Mouse (Mus musculus) lung, postnatal 0 days (tissue): ENCODE results near the gene Ube2dnl2. TPM values are rescaled to one million over a fixed set of nuclear protein-coding genes. Genes with fewer than 3 reads are reported as not detected.

Experiments used
- ATAC-seq: fragments of 200-750 bp; cut with Nextera tagmentation; 2 replicates; pipeline ENCODE4 v1.8.0; 2017; ENCODE audit warnings: moderate library complexity
- DNase-seq: peaks from one replicate; pipeline ENCODE4 v3.0.0-alpha.2; 2016; ENCODE audit warnings: low spot score
- H3K27ac ChIP-seq: fragments of 300-500 bp; sonication (generic); 2 replicates; pipeline ENCODE4 v1.5.1; 2014; ENCODE audit warnings: antibody characterized with exemption, mild to moderate bottlenecking, low read length, mixed read lengths
- H3K27me3 ChIP-seq: fragments of 300-500 bp; sonication (generic); replicated peaks from 2 replicates; pipeline ENCODE4 v1.6.1; 2014; ENCODE audit warnings: low read length, mixed read lengths; ENCODE audit not compliant: insufficient read depth
- H3K36me3 ChIP-seq: fragments of 300-500 bp; sonication (generic); 2 replicates; pipeline ENCODE4 v1.6.1; 2014; ENCODE audit warnings: low read length, mixed read lengths; ENCODE audit not compliant: insufficient read depth
- H3K4me1 ChIP-seq: fragments of 300-500 bp; sonication (generic); 2 replicates; pipeline ENCODE4 v1.6.1; 2014; ENCODE audit warnings: antibody characterized with exemption, low read depth, low read length, mixed read lengths; ENCODE audit not compliant: insufficient read depth
- H3K4me2 ChIP-seq: fragments of 300-500 bp; sonication (generic); replicated peaks from 2 replicates; pipeline ENCODE4 v1.6.1; 2014; ENCODE audit warnings: low read depth, mild to moderate bottlenecking, low read length, moderate library complexity, mixed read lengths
- H3K4me3 ChIP-seq: fragments of 300-500 bp; sonication (generic); 2 replicates; pipeline ENCODE4 v1.5.1; 2014; ENCODE audit warnings: low read depth, low read length
- H3K9ac ChIP-seq: fragments of 300-500 bp; sonication (generic); replicated peaks from 2 replicates; pipeline ENCODE4 v1.6.1; 2014; ENCODE audit warnings: low read depth, mild to moderate bottlenecking
- H3K9me3 ChIP-seq: fragments of 300-500 bp; sonication (generic); 2 replicates; pipeline ENCODE4 v1.6.1; 2016; ENCODE audit warnings: low read length, mixed read lengths
- CTCF ChIP-seq: IDR thresholded peaks from 2 replicates; pipeline ENCODE4 v1.5.1; 2016; ENCODE audit warnings: antibody characterized with exemption, mild to moderate bottlenecking
- EP300 ChIP-seq: IDR thresholded peaks from 2 replicates; pipeline ENCODE4 v1.6.1; 2016; ENCODE audit warnings: antibody characterized with exemption, mild to moderate bottlenecking, control low read depth
- WGBS: fragments of 180-500 bp; shearing (Covaris S2); extraction: QIAGEN DNeasy Blood & Tissue Kit; methylation state at CpG from one replicate; pipeline ENCODE4 v1.1.7; 2014; 5-methylcytosine and 5-hydroxymethylcytosine counted together
- polyA plus RNA-seq: library from polyadenylated mRNA; unstranded; fragments of >200 nt; fragmentation: Nextera tagmentation; extraction: Ambion mirVana; gene quantifications from 2 replicates; pipeline ENCODE4 v1.2.1, GENCODE M21; 2015

The Ube2dnl2 gene
- not detected in 2 replicates for polyA plus RNA-seq

- no peaks in the 10 kb centered on the region for H3K36me3 ChIP-seq
- no peaks in the 10 kb centered on the region for H3K27me3 ChIP-seq
- no peak for TF ChIP-seq CTCF
- no peak for TF ChIP-seq EP300
- ATAC-seq (no peak), DNase-seq (no peak)
- no peak within 1 kb of the TSS for H3K9ac ChIP-seq
- no peaks in the 10 kb centered on the region for H3K4me1 ChIP-seq
- 62% methylated on average over 1 of the region's 1 CpGs for WGBS
- no peaks in the 10 kb centered on the region for H3K9me3 ChIP-seq
- H3K4me2 ChIP-seq = no peak within 1 kb of the TSS
- H3K27ac ChIP-seq = no peak within 1 kb of the TSS
- no peak within 1 kb of the TSS for H3K4me3 ChIP-seq
Measured at GRCm38 (mm10) chrX:114907282-114907681, at the start of gene Ube2dnl2. TSS of gene Ube2dnl2 (plus strand) at chrX:114907582.

GRCm38 (mm10) chrX:114895489-114895888 lies 11.9 kb upstream of the Ube2dnl2 start:
- H3K9ac ChIP-seq = no peak overlapping the region
- H3K27me3 ChIP-seq = no peaks in the 10 kb centered on the region
- no peak for ATAC-seq
- no peak overlapping the region for H3K4me2 ChIP-seq
- no peak for DNase-seq
- no peaks in the 10 kb centered on the region for H3K36me3 ChIP-seq
- no peaks in the 10 kb centered on the region for H3K4me1 ChIP-seq
- no peak overlapping the region for H3K4me3 ChIP-seq
- H3K9me3 ChIP-seq = no peaks in the 10 kb centered on the region
- no peak overlapping the region for H3K27ac ChIP-seq
- TF ChIP-seq EP300 = no peak
- TF ChIP-seq CTCF = no peak

- ATAC-seq (no peak), DNase-seq (no peak)
- Histone ChIP-seq H3K9me3 (no peaks in the 10 kb centered on the region), H3K27me3 (no peaks in the 10 kb centered on the region), H3K36me3 (no peaks in the 10 kb centered on the region), H3K4me1 (no peaks in the 10 kb centered on the region), H3K4me2 (no peak overlapping the region), H3K27ac (no peak overlapping the region), H3K4me3 (no peak overlapping the region), H3K9ac (no peak overlapping the region)
- 80% methylated on average over 3 of the region's 3 CpGs for WGBS
- TF ChIP-seq EP300 = no peak
- no peak for TF ChIP-seq CTCF
Measured at GRCm38 (mm10) chrX:114897506-114897905, 9.9 kb upstream of the Ube2dnl2 start.

GRCm38 (mm10) chrX:114903391-114903790 lies 4.0 kb upstream of the Ube2dnl2 start:
- Histone ChIP-seq H3K4me2 (no peak overlapping the region), H3K36me3 (no peaks in the 10 kb centered on the region), H3K4me1 (no peaks in the 10 kb centered on the region), H3K27me3 (no peaks in the 10 kb centered on the region), H3K9ac (no peak overlapping the region), H3K4me3 (no peak overlapping the region), H3K9me3 (no peaks in the 10 kb centered on the region), H3K27ac (no peak overlapping the region)
- TF ChIP-seq CTCF = no peak
- DNase-seq (no peak), ATAC-seq (no peak)

GRCm38 (mm10) chrX:114904712-114905111 lies 2.7 kb upstream of the Ube2dnl2 start, which contains the start of gene Ube2dnl1:
TSS of gene Ube2dnl1 (plus strand) at chrX:114905012.
- TF ChIP-seq EP300 (no peak), CTCF (no peak)
- Histone ChIP-seq H3K36me3 (no peaks in the 10 kb centered on the region), H3K4me2 (no peak within 1 kb of the TSS), H3K27ac (no peak within 1 kb of the TSS), H3K4me1 (no peaks in the 10 kb centered on the region), H3K4me3 (no peak within 1 kb of the TSS), H3K9ac (no peak within 1 kb of the TSS), H3K9me3 (no peaks in the 10 kb centered on the region), H3K27me3 (no peaks in the 10 kb centered on the region)
- no peak for DNase-seq
- 76% methylated on average over 5 of the region's 5 CpGs for WGBS
- ATAC-seq = no peak

GRCm38 (mm10) chrX:114955066-114955465 lies 47.7 kb downstream of the Ube2dnl2 start:
- 29% methylated on average over 1 of the region's 1 CpGs for WGBS
- H3K4me2 ChIP-seq = no peak overlapping the region
- no peaks in the 10 kb centered on the region for H3K9me3 ChIP-seq

More at GRCm38 (mm10) chrX:114955066-114955465, 47.7 kb downstream of the Ube2dnl2 start:
- H3K4me1 ChIP-seq = no peaks in the 10 kb centered on the region
- no peak overlapping the region for H3K9ac ChIP-seq
- no peak overlapping the region for H3K4me3 ChIP-seq
- H3K36me3 ChIP-seq = no peaks in the 10 kb centered on the region
- no peaks in the 10 kb centered on the region for H3K27me3 ChIP-seq
- ATAC-seq (no peak), DNase-seq (no peak)
- no peak for TF ChIP-seq CTCF
- no peak for TF ChIP-seq EP300
- H3K27ac ChIP-seq = no peak overlapping the region

Other genes starting within 250 kb of the Ube2dnl2 start
- not detected in 2 replicates for gene Ube2dnl1, start 2.6 kb upstream of the Ube2dnl2 start, polyA plus RNA-seq